In genomic region chr4:144559792-144560191, GRCm38 (mm10) we compare ENCODE assay signal across 17 mouse cellular contexts. TPM values are rescaled to one million over a fixed set of nuclear protein-coding genes. Genes with fewer than 3 reads are reported as not detected.
DNase-seq lines count a peak whose midpoint lies in the region; ATAC-seq and TF ChIP-seq lines count a peak whose summit lies in the region.
"Had no signal": no experiment of that assay in that cellular context is flagged by ENCODE, and none has a peak within 500 bp of the region (broad histone marks: within the 10 kb centered on the region; RNA-seq: fewer than 3 reads in every experiment).

No protein-coding gene starts in this region.

- no peak overlapping the region for H3K4me3 ChIP-seq in kidney, embryonic 16.5 days (ENCODE audit: low read length)
- no peak overlapping the region for H3K4me3 ChIP-seq in E14TG2a.4 (replicated peaks; ENCODE audit: low read length)
- no peak overlapping the region for H3K4me3 ChIP-seq in hindbrain, embryonic 13.5 days
- H3K4me3 ChIP-seq: embryonic facial prominence, embryonic 10.5 days; heart, embryonic 15.5 days; hindbrain, embryonic 15.5 days; limb, embryonic 13.5 days; lung, embryonic 15.5 days; neural tube, embryonic 15.5 days had no signal

- ATAC-seq in kidney, embryonic 16.5 days (ENCODE audit: low FRiP score, low TSS enrichment) = no peak
- no peak for ATAC-seq in hindbrain, embryonic 13.5 days (ENCODE audit: low FRiP score)

- H3K9me3 ChIP-seq in kidney, embryonic 16.5 days (ENCODE audit: low read length) = no peaks in the 10 kb centered on the region
- no peaks in the 10 kb centered on the region for H3K9me3 ChIP-seq in E14TG2a.4 (ENCODE audit: low read length)
- peaks cover 67% of the 10 kb centered on the region for H3K9me3 ChIP-seq in hindbrain, embryonic 13.5 days
- H3K9me3 ChIP-seq: heart, embryonic 15.5 days; lung, embryonic 15.5 days had no signal

- H3K36me3 ChIP-seq in kidney, embryonic 16.5 days (ENCODE audit: insufficient read depth, low read length) = no peaks in the 10 kb centered on the region
- H3K36me3 ChIP-seq in E14TG2a.4 (ENCODE audit: insufficient read depth, low read length) = no peaks in the 10 kb centered on the region
- no peaks in the 10 kb centered on the region for H3K36me3 ChIP-seq in hindbrain, embryonic 13.5 days
- H3K36me3 ChIP-seq: embryonic facial prominence, embryonic 10.5 days; heart, embryonic 15.5 days; hindbrain, embryonic 15.5 days; limb, embryonic 13.5 days; lung, embryonic 15.5 days; neural tube, embryonic 15.5 days had no signal

- no peak overlapping the region for H3K27ac ChIP-seq in kidney, embryonic 16.5 days (ENCODE audit: low read length)
- H3K27ac ChIP-seq in hindbrain, embryonic 13.5 days = no peak overlapping the region
- H3K27ac ChIP-seq: embryonic facial prominence, embryonic 10.5 days; heart, embryonic 15.5 days; hindbrain, embryonic 15.5 days; limb, embryonic 13.5 days; lung, embryonic 15.5 days; neural tube, embryonic 15.5 days had no signal

- H3K4me2 ChIP-seq in kidney, embryonic 16.5 days (replicated peaks; ENCODE audit: low read depth, low read length) = no peak overlapping the region
- H3K4me2 ChIP-seq in hindbrain, embryonic 13.5 days = no peak overlapping the region
- H3K4me2 ChIP-seq: heart, embryonic 15.5 days; hindbrain, embryonic 15.5 days; limb, embryonic 13.5 days; lung, embryonic 15.5 days; neural tube, embryonic 15.5 days had no signal

- peak; percentile 50 for TF ChIP-seq CTCF in E14TG2a.4 (conservative IDR thresholded peaks at IDR 0.05; ENCODE audit: low read length)

- H3K4me1 ChIP-seq in kidney, embryonic 16.5 days (ENCODE audit: insufficient read depth, low read length) = no peaks in the 10 kb centered on the region
- H3K4me1 ChIP-seq in E14TG2a.4 (replicated peaks; ENCODE audit: low read depth, low read length) = no peaks in the 10 kb centered on the region
- no peaks in the 10 kb centered on the region for H3K4me1 ChIP-seq in hindbrain, embryonic 13.5 days (replicated peaks)
- H3K4me1 ChIP-seq: embryonic facial prominence, embryonic 10.5 days; heart, embryonic 15.5 days; hindbrain, embryonic 15.5 days; limb, embryonic 13.5 days; lung, embryonic 15.5 days; neural tube, embryonic 15.5 days had no signal

- no peaks in the 10 kb centered on the region for H3K27me3 ChIP-seq in kidney, embryonic 16.5 days (ENCODE audit: insufficient read depth, low read length)
- no peaks in the 10 kb centered on the region for H3K27me3 ChIP-seq in E14TG2a.4 (ENCODE audit: insufficient read depth, low read length)
- no peaks in the 10 kb centered on the region for H3K27me3 ChIP-seq in hindbrain, embryonic 13.5 days
- H3K27me3 ChIP-seq: heart, embryonic 15.5 days; hindbrain, embryonic 15.5 days; limb, embryonic 13.5 days; lung, embryonic 15.5 days; neural tube, embryonic 15.5 days had no signal

- peak; percentile 61 for DNase-seq in kidney, adult 9 months
- DNase-seq in 416B (ENCODE audit: low read depth) = peak; percentile 54
- DNase-seq in kidney, postnatal 14 days = peak; percentile 4
- no peak for DNase-seq in cerebellum, adult 11-12 months
- DNase-seq: cerebellum, adult 2 months; right cerebral cortex, postnatal 14 days; thymus, postnatal 36 days had no signal

- no peak overlapping the region for H3K9ac ChIP-seq in kidney, embryonic 16.5 days (replicated peaks; ENCODE audit: low read length)
- no peak overlapping the region for H3K9ac ChIP-seq in hindbrain, embryonic 13.5 days
- H3K9ac ChIP-seq: heart, embryonic 15.5 days; hindbrain, embryonic 15.5 days; limb, embryonic 13.5 days; lung, embryonic 15.5 days; neural tube, embryonic 15.5 days had no signal

RNA-seq across cellular contexts. Expression of gene Gm13124, which starts 5.1 kb away (rescaled TPM):
- not detected in 2 replicates for polyA plus RNA-seq in kidney, embryonic 16.5 days (2015; fragmentation: Nextera tagmentation; extraction: Ambion mirVana)
- not detected in 2 replicates for polyA plus RNA-seq in hindbrain, embryonic 13.5 days (2015; fragmentation: Nextera tagmentation; extraction: Ambion mirVana)
- polyA plus RNA-seq: cerebellum, adult 2 months; embryonic facial prominence, embryonic 10.5 days; heart, embryonic 15.5 days; hindbrain, embryonic 15.5 days; limb, embryonic 13.5 days; lung, embryonic 15.5 days; neural tube, embryonic 15.5 days; stomach, embryonic 14.5 days had no signal

RNA-seq across cellular contexts. Expression of gene 9430007A20Rik, which starts 40.2 kb away (rescaled TPM):
- not detected in 2 replicates for polyA plus RNA-seq in kidney, embryonic 16.5 days (2015; fragmentation: Nextera tagmentation; extraction: Ambion mirVana)
- not detected in 2 replicates for polyA plus RNA-seq in hindbrain, embryonic 13.5 days (2015; fragmentation: Nextera tagmentation; extraction: Ambion mirVana)
- polyA plus RNA-seq: cerebellum, adult 2 months; embryonic facial prominence, embryonic 10.5 days; heart, embryonic 15.5 days; hindbrain, embryonic 15.5 days; limb, embryonic 13.5 days; lung, embryonic 15.5 days; neural tube, embryonic 15.5 days; stomach, embryonic 14.5 days had no signal

RNA-seq across cellular contexts. Expression of gene Aadacl4, which starts 53.7 kb away (rescaled TPM):
- polyA plus RNA-seq in kidney, embryonic 16.5 days (2015; fragmentation: Nextera tagmentation; extraction: Ambion mirVana) = not detected in 2 replicates
- polyA plus RNA-seq in hindbrain, embryonic 13.5 days (2015; fragmentation: Nextera tagmentation; extraction: Ambion mirVana) = not detected in 2 replicates
- polyA plus RNA-seq: cerebellum, adult 2 months; embryonic facial prominence, embryonic 10.5 days; heart, embryonic 15.5 days; hindbrain, embryonic 15.5 days; limb, embryonic 13.5 days; lung, embryonic 15.5 days; neural tube, embryonic 15.5 days; stomach, embryonic 14.5 days had no signal
